24 mouse cellular contexts compared by ENCODE assay signal in the genomic region with DNA sequence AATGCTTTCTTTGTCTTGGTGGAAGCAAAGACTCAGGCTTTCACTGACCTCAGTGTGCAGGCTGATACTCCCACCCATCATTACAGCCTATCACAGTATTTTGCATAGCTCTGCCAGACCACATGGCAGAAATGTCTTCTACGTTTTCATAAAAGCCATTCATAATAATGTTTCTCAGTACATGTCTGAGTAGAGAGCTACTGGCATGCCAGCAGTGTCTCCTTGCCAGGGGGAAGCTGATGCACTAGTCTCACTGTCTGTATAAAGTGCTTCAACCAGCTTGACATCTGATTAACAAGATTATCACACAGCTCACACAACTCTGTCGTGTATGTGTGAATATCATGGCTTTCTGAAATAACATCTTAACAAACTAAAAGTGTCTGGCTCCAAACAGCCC.
A peak's percentile ranks its signal among the peaks of the same experiment; 100 is the strongest.
DNase-seq lines count a peak whose midpoint lies in the region; ATAC-seq and TF ChIP-seq lines count a peak whose summit lies in the region.
"Had no signal": no experiment of that assay in that cellular context is flagged by ENCODE, and none has a peak within 500 bp of the region (broad histone marks: within the 10 kb centered on the region; RNA-seq: fewer than 3 reads in every experiment).

No protein-coding gene starts in this region.

- no peak overlapping the region for H3K4me2 ChIP-seq in forebrain, embryonic 14.5 days (ENCODE audit: low read length)
- H3K4me2 ChIP-seq in forebrain, embryonic 12.5 days = no peak overlapping the region
- H3K4me2 ChIP-seq in hindbrain, postnatal 0 days (ENCODE audit: low read depth, low read length) = no peak overlapping the region
- H3K4me2 ChIP-seq: heart, embryonic 13.5 days; limb, embryonic 12.5 days; liver, embryonic 15.5 days; lung, embryonic 14.5 days; neural tube, embryonic 15.5 days had no signal

- DNase-seq in forebrain, embryonic 14.5 days (ENCODE audit: low spot score) = peak; percentile 79
- DNase-seq in hindbrain, postnatal 0 days (ENCODE audit: low spot score) = peak; percentile 12
- DNase-seq in hindbrain, embryonic 10.5 days (ENCODE audit: low spot score) = no peak
- peak; percentile 8 for DNase-seq in retina, postnatal 1 day
- no peak for DNase-seq in retina, embryonic 14.5 days (ENCODE audit: low spot score)
- DNase-seq in B cell, adult 2 months = no peak
- DNase-seq: adrenal gland, adult 8-10 months; cerebellum, adult 11 months; cerebellum, adult 9-10 months; heart, postnatal 10 days; kidney, adult 8-10 months; kidney, postnatal 4 days; lung, embryonic 14.5 days; lung, postnatal 14 days; thymus, adult 2 months; thymus, postnatal 36 days had no signal

- H3K9me3 ChIP-seq in forebrain, embryonic 14.5 days (replicated peaks; ENCODE audit: control insufficient read depth, low read length) = no peaks in the 10 kb centered on the region
- H3K9me3 ChIP-seq in forebrain, embryonic 12.5 days = no peaks in the 10 kb centered on the region
- no peaks in the 10 kb centered on the region for H3K9me3 ChIP-seq in hindbrain, postnatal 0 days (ENCODE audit: low read length)
- H3K9me3 ChIP-seq in hindbrain, embryonic 10.5 days = no peaks in the 10 kb centered on the region
- H3K9me3 ChIP-seq: heart, embryonic 13.5 days; limb, embryonic 12.5 days; liver, embryonic 15.5 days; neural tube, embryonic 15.5 days had no signal

- H3K4me1 ChIP-seq in forebrain, embryonic 14.5 days (ENCODE audit: control insufficient read depth, insufficient read depth, low read length) = no peaks in the 10 kb centered on the region
- peaks cover 4% of the 10 kb centered on the region; the same call in 1 of the 2 replicates for H3K4me1 ChIP-seq in forebrain, embryonic 12.5 days
- H3K4me1 ChIP-seq in hindbrain, postnatal 0 days (ENCODE audit: insufficient read depth, low read length) = no peaks in the 10 kb centered on the region
- H3K4me1 ChIP-seq in hindbrain, embryonic 10.5 days (replicated peaks) = no peaks in the 10 kb centered on the region
- H3K4me1 ChIP-seq: heart, embryonic 13.5 days; limb, embryonic 12.5 days; liver, embryonic 15.5 days; neural tube, embryonic 15.5 days had no signal

- peak; percentile 82; the same call in 1 of the 2 replicates for ATAC-seq in forebrain, embryonic 14.5 days
- no peak for ATAC-seq in forebrain, embryonic 12.5 days (ENCODE audit: low FRiP score)
- peak; percentile 45; the same call in 1 of the 2 replicates for ATAC-seq in hindbrain, postnatal 0 days
- ATAC-seq: intestine, embryonic 16.5 days had no signal

- TF ChIP-seq CTCF in hindbrain, postnatal 0 days (IDR thresholded peaks at IDR 0.05; ENCODE audit: low read depth) = no peak

- no peak overlapping the region for H3K9ac ChIP-seq in forebrain, embryonic 14.5 days (ENCODE audit: low read length)
- H3K9ac ChIP-seq in forebrain, embryonic 12.5 days = no peak overlapping the region
- no peak overlapping the region for H3K9ac ChIP-seq in hindbrain, postnatal 0 days (replicated peaks; ENCODE audit: low read length)
- H3K9ac ChIP-seq: heart, embryonic 13.5 days; limb, embryonic 12.5 days; liver, embryonic 15.5 days; lung, embryonic 14.5 days; neural tube, embryonic 15.5 days had no signal

- no peaks in the 10 kb centered on the region for H3K36me3 ChIP-seq in forebrain, embryonic 14.5 days (ENCODE audit: control insufficient read depth, insufficient read depth, low read length)
- no peaks in the 10 kb centered on the region for H3K36me3 ChIP-seq in forebrain, embryonic 12.5 days (replicated peaks)
- H3K36me3 ChIP-seq in hindbrain, postnatal 0 days (ENCODE audit: insufficient read depth, low read length) = no peaks in the 10 kb centered on the region
- H3K36me3 ChIP-seq in hindbrain, embryonic 10.5 days = no peaks in the 10 kb centered on the region
- H3K36me3 ChIP-seq: heart, embryonic 13.5 days; limb, embryonic 12.5 days; liver, embryonic 15.5 days; neural tube, embryonic 15.5 days had no signal

- no peak overlapping the region for H3K4me3 ChIP-seq in forebrain, embryonic 14.5 days (ENCODE audit: low read depth, low read length)
- no peak overlapping the region for H3K4me3 ChIP-seq in forebrain, embryonic 12.5 days (replicated peaks)
- no peak overlapping the region for H3K4me3 ChIP-seq in hindbrain, postnatal 0 days (ENCODE audit: low read length)
- no peak overlapping the region for H3K4me3 ChIP-seq in hindbrain, embryonic 10.5 days
- H3K4me3 ChIP-seq: erythroblast, embryonic 14.5 days; heart, embryonic 13.5 days; limb, embryonic 12.5 days; liver, embryonic 15.5 days; neural tube, embryonic 15.5 days had no signal

- H3K27me3 ChIP-seq in forebrain, embryonic 14.5 days (replicated peaks; ENCODE audit: control insufficient read depth, insufficient read depth, low read length) = no peaks in the 10 kb centered on the region
- H3K27me3 ChIP-seq in forebrain, embryonic 12.5 days = no peaks in the 10 kb centered on the region
- H3K27me3 ChIP-seq in hindbrain, postnatal 0 days (ENCODE audit: insufficient read depth, low read length) = no peaks in the 10 kb centered on the region
- no peaks in the 10 kb centered on the region for H3K27me3 ChIP-seq in hindbrain, embryonic 10.5 days (ENCODE audit: insufficient read depth, poor library complexity, severe bottlenecking)
- H3K27me3 ChIP-seq: heart, embryonic 13.5 days; limb, embryonic 12.5 days; liver, embryonic 15.5 days; neural tube, embryonic 15.5 days had no signal

- H3K27ac ChIP-seq in forebrain, embryonic 14.5 days (ENCODE audit: low read depth, low read length) = no peak overlapping the region
- H3K27ac ChIP-seq in forebrain, embryonic 12.5 days = no peak overlapping the region
- H3K27ac ChIP-seq in hindbrain, postnatal 0 days = no peak overlapping the region
- H3K27ac ChIP-seq in hindbrain, embryonic 10.5 days = no peak overlapping the region
- H3K27ac ChIP-seq: heart, embryonic 13.5 days; kidney, postnatal 0 days; limb, embryonic 12.5 days; liver, embryonic 15.5 days; neural tube, embryonic 15.5 days had no signal

- 46% methylated on average over 2 of the region's 2 CpGs for WGBS in forebrain, embryonic 14.5 days
- WGBS in forebrain, embryonic 12.5 days = 70% methylated on average over 2 of the region's 2 CpGs
- WGBS in hindbrain, postnatal 0 days = 37% methylated on average over 2 of the region's 2 CpGs
- WGBS in hindbrain, embryonic 10.5 days = 83% methylated on average over 2 of the region's 2 CpGs

Comparison
In these comparisons a context has a peak if more than half of its experiments do, and no peak if none do; other contexts are left out.
1. DNase-seq: peak in forebrain, embryonic 14.5 days (single experiment), hindbrain, postnatal 0 days (single experiment) and retina, postnatal 1 day (single experiment); none in hindbrain, embryonic 10.5 days (single experiment), retina, embryonic 14.5 days (single experiment) and B cell, adult 2 months (0 of 2).